Mouse (Mus musculus) testis, adult 2 months (tissue): Measurements from ENCODE around the gene Grap2.

Source experiments
- CTCF ChIP-seq: fragments of 200-500 bp; IDR thresholded peaks from 2 replicates; pipeline ENCODE4 v1.5.1; 2012; ENCODE audit warnings: low read depth, mild to moderate bottlenecking, inconsistent platforms, low read length, moderate library complexity; ENCODE audit not compliant: control insufficient read depth, insufficient read depth, insufficient replicate concordance
- POLR2A ChIP-seq: fragments of 200-500 bp; IDR thresholded peaks from 2 replicates; pipeline ENCODE4 v1.6.1; 2012; ENCODE audit warnings: low read depth, mild to moderate bottlenecking, inconsistent platforms, low read length, moderate library complexity; ENCODE audit not compliant: control insufficient read depth

DNA sequence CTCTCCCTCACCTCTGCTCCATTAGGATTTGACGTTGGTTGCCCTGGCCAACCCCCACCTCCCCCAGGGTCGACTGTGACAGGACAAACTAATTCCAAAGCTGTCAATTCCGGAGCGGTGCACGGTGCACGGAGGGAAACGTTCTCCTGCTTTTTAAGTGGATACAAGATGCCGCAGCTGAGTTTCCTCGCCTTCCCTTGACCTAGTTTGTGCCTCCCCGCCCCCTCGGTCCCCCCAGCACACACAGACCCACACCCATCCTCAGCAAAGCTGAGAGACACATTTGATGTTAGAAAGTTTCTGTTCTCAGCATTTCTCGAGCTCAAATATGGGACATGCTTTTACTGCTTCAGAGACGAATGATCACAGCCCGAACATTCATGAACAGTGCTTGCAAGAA, 58.3 kb downstream of the Grap2 start:
- TF ChIP-seq POLR2A (no peak), CTCF (no peak)
